Mouse (Mus musculus) ES-E14 (cell line): Measurements from ENCODE around the gene Ucp3.

Experiments used
- CHD2 ChIP-seq: IDR thresholded peaks from 2 replicates; pipeline ENCODE4 v1.6.1; 2014; ENCODE audit warnings: mild to moderate bottlenecking, low read depth, low read length, inconsistent platforms
- MAFK ChIP-seq: IDR thresholded peaks from 2 replicates; pipeline ENCODE4 v1.6.1; 2014; ENCODE audit warnings: mild to moderate bottlenecking, low read depth, low read length, inconsistent platforms; ENCODE audit not compliant: insufficient read depth

- TF ChIP-seq CHD2 (no peak), MAFK (no peak)
Observed at GRCm38 (mm10) chr7:100495581-100496251, 22.9 kb downstream of the Ucp3 start.
